Mouse (Mus musculus) cerebellum, adult 11 months (tissue): ENCODE measurements around the gene Kcnmb2.

ENCODE experiments used
- DNase-seq: peaks from one replicate; pipeline ENCODE4 v3.0.0; 2022

Gene Kcnmb2

DNA sequence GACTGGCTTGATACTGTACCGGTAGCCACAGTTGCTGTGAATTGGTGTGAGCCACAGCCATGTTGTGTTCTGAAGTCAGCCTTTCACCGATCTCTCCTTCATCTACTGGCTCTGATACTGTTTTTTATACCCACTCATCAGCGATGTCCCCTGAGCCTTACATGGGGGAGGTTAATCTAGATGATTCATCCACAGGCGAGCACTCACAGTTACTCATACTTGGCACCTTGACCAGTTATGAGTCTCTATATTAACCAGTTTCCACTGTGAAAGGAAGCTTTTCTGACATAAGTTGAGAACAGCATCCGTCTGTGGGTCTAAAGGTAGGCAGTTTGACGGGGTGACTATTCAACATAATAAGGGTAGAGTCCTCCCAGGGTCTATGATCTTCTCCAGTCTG, 118.7 kb downstream of the Kcnmb2 start:
- no peak for DNase-seq

DNA sequence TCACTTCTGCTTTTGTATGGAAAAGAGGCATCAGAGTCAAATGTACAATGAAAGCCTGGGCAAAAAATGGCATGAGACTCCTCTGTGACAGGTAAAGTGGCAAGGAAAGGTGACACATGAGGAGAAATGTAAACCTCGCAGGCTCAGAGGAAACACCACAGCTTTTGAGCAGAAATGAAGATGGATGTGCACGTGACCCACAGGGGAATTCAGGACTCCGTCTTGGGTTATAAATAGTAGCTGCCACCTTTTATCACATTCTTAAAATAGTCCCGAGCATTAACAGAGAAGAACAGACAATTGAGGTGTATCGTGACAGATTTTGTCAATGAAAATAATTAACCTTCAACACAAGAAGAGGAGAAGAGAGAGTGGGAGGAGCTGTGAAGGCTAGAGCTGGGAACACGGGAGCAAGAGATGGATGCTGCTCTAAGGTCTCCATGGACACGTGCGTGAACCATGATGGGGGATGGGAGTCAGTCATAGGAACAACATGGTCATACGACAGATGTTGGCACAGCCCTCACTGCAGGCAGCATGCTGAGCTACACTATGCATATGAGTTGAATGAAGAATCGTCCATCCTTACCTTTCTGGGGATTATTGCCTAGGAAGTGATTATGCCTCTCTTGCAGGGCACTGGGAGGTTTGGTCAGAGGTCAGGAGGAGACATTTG, 127.2 kb downstream of the Kcnmb2 start:
- no peak for DNase-seq

DNA sequence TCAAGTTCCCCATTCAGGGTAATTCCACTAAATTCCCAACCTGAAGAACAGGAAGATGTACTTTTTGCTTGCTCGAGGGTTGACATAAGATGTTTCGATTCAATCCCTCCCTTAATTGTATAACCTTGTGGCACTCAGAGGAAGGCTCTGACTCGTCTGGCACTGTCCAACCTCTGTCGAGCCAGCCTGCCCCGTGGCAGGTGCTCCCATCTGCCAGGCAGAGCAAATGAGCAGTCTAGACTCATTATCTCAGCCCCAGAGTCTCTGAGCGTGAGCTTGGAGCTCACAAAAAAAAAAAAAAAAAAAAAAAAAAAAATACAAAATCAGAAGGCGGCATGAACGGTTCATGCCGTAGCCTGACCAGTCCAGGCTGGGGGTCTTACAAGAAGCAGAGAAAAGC, 130.1 kb downstream of the Kcnmb2 start:
- DNase-seq: no peak

DNA sequence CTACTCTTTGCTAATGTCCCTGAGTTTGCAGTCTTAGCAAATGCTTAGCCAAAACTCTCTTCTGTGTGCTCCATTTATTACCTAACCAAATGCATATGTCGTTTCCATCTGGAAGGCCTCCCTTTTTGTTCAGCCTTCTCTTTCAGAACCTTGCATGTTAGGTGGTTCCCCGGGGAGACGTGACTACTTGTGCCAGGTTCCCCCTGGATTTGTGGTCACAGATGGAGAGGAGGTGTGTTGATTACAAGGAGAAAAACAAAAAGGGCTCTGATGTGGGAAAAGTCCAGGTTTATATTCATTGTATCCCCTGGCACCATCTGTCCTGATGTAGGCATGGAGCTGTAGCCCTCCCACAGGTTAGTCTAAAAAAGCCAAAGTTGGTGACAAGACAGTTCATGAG, 141.5 kb downstream of the Kcnmb2 start:
- DNase-seq: peak; percentile 53

DNA sequence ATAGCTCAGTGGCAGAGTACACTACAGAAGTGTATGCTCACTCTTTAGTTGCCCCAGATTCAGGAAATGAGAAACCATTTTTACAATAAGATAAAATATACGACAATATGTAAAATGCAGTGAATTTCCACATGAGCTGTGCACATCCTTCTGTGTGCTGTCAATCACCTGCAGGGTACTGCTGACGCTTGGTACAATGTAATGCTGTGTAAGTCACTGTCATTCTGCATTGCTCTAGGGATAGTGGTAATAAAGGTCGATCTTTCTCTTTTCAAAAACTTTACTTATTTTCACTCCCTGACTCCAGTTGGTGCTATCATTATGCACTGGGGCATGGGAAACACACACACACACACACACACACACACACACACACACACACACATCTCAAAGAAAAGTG, 146.5 kb downstream of the Kcnmb2 start:
- no peak for DNase-seq

DNA sequence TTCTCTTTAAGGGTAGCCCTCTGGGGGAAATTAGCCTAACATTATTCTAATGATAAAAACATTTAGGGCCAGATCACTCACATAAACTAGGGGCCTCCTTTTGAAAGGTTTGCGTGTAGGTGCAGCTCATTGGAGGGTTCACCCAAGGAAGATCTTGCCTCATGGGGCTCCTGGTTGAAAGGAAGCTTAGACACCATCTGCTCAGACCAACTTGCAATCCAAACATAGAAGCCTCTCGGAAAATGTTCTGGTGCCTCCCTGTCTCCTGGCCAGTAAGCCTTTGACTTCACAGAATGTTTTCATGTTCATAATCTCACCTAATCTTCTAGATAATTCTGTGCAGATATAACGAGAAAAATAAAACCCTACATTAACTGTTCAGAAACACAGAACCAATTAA, 150.3 kb downstream of the Kcnmb2 start:
- DNase-seq: peak; percentile 13

DNA sequence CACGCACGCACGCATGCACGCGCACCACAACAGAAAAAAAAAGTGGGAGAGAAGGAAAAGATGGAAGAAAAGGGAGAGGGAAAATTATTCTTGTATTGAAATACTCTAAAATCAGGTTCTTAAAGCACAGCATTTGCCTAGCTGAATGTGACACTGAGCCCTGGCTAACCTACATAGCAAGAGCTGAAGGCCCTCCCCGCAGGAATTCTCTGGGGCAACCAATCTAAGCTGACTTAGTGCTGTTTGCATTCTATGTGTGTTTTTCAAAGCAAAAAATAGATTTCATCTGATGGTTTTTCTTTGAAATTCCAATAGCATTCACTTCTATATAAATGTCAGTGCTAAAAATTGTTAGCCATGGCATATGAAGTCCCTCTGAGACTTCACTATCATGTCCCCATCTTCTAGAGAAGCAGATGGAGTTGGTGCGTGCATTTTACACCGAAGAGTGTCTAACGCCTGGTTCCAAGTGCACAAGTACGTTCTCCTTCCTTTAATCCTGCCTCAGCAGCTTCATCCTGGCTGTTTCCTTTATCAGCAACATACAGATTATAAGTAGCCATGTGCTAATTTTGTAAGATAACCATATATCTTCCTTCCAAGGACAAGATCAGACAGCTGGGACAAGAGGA, 151.4 kb downstream of the Kcnmb2 start:
- no peak for DNase-seq

DNA sequence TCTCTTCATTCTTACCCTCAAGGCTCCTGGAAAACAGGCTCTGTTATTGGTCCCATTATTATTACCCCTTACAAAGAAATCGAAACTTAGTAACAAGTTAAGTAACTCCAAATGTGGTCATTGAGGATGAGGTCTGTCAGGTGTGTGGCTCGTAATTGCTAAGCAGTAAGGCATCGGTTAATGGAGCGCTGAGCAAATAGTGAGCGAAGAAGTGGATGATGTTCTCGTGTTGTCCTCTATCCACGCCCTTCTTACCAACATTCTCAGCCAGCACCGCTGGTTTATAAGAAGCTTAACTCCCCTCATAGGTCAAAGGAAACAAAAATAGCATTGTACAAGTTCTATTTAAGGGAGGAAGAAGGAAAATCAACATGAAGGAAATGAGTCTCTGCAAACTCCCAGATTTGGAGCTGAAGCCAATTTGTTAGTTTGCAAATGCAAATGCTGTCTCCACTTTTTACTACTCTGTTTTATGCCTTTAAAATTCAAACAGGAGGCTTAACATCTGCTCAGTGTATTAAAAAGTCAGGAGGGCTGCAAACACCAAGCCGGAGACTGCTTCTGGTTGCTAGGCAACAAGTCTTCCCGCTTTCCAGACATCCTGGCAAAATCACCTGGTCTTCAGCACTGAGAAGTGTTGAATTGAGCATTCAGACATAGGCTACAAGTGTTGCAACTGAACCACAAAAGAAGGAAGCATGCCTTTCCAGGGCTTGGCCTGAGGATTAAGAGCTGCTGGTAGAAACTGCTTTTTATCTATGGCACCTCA, 157.8 kb downstream of the Kcnmb2 start:
- no peak for DNase-seq

DNA sequence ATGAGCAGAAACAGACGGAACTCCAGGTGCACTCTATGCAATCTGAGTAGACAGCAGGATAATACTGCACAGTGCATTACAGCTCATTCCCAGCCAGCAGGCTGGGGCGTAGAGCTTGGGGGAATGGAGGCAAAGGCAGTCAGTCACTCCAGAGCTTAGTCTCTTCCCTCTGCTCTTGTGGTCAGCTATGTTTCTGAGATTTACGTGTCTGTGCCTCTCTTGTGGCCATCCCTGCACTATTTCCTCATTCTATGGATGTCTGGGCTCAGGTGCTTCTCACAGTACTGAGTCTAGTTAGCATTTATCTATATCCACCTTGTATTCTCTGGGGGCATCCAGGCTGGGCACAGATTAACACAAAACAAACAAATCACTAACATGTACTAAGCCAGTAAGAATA, 160.4 kb downstream of the Kcnmb2 start:
- DNase-seq: no peak

DNA sequence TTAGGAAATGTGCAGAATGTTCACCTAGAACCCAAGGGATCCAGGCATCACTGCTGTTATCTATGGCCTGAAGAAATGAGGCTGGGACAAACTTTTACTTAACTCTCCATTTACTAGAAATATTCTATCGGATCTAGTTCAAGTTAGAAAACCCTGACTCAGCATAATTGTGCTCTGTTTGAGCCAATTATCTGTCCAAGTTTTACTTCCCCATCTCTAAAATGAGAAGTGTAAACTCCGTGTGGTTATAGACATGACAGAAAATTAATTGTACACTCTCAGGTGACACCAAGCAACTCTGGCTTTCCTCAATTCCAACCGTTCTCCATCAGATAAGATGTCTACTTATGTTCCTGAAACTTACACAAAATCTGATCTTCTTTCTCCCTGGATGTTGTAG, 161.0 kb downstream of the Kcnmb2 start:
- DNase-seq: no peak

DNA sequence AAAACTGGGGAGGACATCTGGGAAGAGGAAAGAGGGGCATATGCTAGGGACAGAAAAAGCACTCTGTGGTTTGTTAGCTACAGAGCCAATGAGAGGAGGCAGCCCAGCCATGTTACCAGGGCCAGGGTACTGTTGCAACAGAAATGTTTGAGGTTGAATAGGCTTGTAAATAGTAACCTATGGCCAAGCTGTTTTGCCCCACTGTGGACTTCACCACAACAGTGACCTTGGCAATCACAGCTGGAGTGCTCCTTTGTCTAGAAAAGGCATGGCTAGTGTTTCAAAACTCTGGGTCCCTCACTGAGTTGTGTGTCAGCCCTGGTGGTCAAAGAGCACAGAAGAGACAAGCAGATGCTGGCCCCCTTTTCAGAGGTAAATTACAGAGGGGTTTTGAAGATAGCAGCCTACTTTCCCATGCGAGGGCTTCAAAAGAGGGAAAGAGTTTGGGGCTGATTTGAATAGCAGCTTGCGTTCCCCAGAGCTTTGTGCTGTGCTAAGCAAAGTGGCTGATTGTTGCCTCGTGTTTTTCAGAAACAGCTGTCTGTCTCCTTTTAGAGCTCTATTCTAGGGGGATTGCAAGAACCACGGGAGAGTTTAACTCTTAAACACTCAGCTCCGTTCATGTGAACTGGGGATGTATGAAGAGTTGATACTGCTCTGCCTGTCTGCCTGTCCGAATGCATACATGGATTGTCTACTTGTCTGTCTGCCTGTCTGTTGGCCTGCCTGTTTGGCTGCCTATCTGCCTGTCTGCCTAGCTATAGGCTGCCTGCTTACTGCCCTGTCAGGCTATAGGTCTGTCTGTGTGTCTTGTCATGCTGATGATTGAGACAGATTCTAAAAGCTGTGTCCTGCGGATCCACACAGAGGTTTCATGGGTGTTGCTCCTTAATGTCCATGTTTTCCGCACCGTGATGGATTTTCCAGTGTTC, 165.0 kb downstream of the Kcnmb2 start:
- DNase-seq: no peak

DNA sequence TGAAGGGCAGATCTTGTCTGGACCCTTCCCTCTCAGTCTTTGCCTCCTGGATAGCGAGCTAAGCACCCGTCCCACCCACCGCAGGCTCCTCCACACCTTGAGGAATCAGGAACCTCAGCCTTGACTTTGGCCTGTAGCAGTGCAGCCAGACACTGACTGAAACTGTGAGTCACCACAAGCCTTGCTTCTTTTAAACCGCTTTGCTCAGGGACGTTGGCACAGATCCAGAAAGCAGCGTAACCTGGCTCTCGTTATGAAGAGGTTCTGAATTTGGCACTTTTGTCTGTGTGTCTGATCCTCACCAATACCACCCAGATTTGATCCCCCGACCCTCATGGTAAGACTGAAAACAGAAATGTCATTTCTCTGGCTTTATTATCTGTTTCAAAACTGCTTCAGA, 171.6 kb downstream of the Kcnmb2 start:
- no peak for DNase-seq

DNA sequence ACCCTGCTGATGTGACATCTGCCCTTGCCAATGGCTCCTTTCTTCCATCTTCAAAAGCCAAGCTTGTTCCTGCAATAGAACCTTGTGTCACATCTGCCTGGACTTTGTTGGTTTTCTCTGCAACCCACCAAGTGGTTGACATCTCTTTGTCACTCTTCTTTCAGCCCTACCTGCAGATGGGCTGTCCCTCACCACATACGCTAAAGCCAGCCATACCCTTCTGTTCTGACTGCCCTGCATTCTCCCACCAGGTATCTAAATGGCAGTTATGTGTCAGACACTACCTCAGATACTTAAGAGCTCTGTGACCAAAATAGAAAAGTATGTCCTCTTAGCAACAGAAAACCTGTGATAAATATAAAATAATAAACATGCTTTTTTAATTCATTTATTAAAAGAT, 186.5 kb downstream of the Kcnmb2 start:
- no peak for DNase-seq

DNA sequence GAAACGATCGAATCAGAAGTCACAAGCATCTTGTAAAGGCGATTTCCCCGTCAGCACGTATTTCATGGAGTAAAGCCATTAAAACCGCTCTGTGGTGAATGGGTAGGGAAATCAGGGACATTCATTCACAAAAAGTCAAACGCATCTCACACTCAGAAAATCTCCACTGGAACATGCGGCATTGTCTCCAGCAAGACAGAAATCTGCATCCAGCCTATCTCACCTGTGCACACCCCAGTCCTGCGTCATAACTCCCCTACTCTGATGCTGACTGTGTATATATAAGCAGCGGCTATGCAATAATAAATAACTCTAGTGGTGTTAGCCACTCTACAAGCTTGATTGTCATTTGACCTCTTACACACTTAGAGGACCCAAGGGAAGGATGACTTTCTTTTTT, 199.1 kb downstream of the Kcnmb2 start:
- no peak for DNase-seq

DNA sequence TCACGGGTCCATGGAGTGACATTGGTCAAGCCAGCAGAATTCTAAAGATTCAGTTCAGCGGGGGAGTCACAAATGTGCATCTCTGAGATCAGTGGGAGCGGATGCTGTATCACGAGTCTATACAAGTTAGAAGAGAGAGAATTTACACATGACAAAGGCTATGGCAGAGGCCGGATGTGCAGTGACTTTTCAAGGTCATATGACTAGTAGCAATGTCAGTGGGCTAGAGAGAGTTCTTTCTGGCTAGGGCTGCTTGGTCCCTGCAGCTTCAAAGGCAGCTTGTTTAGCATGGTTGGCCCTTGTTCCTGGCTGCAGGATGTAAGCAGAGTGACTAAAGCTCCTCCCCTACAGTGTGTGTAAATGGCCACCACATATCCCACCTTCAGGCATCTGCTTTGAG, 217.5 kb downstream of the Kcnmb2 start:
- no peak for DNase-seq

DNA sequence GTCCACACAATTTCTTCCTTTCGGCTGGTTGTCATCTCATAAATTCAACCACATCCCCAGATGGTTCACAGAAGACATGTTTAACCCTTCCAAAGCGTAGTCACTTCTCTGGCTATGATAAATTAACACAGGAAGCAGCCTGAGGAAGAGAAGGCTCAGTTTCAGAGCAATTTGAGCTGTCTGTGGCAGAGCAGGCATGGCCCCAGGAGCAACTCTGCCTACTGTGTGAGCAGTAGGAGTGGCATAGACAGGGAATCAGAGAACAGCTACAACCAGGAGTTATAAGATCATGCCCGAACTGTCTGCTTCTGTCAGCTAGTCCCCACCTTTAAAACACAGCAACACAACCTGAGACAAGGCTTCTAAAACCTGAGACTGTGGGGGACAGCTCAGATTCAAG, 219.4 kb downstream of the Kcnmb2 start:
- DNase-seq: no peak

DNA sequence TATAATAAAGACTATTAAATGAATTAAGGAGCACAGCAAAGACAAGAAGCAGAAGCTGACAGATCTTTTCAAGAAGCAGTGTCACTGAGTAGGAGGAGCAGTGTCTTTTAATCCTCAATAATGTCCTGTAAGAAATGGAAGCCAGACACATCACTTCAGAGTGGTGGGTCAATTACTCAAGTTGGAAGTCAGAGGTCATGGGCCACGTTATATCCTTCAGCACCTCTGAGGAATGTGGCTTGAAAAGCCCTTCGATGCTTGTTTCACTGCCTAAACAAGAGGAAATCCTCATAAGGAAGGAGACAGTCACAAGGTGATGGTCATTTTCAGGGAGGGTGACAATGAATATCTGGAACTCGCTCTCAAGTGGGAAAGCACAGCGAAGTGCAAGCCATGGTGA, 223.1 kb downstream of the Kcnmb2 start:
- no peak for DNase-seq

DNA sequence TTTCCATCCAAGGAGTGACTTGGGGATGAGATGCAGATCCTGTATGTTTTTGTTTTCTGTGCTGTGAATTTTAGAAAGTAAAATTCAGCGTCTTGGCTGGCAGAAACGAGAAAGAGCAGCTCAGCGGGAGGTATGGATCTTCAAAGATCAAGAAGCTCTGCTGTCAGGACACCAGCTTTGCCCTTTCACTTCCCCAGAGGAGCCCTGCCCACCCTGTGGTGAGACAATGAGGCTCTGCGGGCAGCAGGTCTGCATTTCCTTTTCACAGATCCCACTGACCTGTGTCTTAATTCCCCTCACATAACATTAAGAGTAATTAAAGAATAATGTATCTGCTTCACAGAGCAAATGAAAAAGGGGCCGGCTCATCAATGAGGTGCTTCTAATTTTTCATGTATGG, 226.1 kb downstream of the Kcnmb2 start:
- no peak for DNase-seq

DNA sequence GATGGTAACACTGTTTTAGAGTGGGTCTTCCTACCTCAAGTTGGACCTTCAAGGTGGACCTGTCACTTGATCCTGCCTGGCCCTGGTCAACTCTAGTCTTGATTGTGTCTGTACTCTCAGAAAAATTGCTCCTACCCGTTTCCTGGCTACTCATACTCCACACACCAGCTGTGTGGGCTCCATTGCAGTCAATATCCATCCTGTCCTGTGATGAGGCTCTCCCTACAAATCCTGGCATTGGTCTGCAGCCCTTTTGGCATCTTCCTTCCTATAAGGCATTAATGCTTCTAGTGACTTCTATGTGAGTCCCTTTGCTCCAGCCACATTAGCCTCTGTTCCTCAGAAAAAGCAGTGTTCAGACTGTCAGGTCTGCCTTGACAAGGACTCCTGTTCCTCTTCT, 228.4 kb downstream of the Kcnmb2 start:
- no peak for DNase-seq

DNA sequence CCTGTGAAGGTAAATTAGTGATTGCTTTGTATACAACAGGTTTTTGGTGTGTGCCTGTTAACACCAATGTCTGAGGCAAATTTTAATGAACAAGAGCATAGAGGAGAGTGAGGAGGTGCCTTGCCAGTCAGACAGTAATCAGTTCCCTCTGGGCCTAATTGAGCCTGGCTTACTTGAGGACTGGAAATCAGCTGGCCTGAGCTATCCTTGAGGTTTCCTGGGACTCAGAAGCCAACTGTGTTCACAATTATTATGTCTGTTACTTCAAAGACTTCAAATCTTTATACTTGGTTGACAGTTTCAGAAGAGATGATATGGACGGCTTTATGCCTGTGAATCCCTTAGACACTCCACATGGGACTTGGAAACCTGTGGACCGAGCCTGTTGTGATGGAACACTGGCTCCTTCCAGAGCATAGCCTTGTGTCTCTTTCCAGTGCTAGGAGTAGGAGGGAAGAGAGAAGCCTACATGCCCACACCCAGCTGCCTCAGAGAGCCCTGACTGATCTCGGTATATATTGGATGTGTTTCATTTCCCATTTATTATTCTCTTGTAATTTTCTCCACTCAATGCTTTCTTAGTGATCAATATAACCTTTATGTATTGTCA, 230.2 kb downstream of the Kcnmb2 start:
- no peak for DNase-seq

DNA sequence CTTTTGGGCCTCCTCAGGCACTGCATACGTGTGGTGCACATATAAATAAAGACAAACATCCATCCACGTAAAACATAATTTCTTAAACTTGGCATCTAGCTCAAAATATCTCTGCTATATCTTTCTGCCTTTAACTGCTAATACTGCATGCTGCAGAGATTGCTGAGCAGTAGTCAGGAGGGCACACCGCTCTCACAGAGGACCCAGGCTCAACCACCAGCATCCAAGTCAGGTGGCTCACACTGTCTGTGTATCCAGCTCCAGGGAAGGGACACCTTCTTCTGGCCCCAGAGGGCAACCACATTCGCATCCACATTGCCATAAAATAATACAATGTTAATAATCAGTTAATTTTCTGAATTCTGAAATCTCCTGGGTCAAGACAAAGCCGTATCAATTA, 241.9 kb downstream of the Kcnmb2 start:
- DNase-seq: no peak

DNA sequence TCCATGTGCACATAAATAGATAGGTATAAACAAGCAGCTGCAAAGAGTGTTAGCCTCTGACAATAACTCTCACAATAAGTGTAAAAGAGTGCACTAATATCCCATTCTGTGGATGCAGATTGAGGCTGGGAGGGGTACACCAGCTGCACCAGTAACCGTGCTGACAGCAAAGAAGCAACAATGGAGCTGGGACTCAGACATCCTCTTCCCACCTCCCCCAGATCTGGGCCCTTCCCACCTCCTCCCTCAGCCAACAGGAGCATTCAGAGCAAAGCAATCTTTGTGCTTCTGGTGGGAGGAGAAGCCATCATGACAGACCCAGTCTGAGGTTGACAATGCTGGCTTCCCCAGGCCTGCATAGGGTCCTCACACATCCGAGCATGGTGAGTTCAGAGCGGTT, 242.3 kb downstream of the Kcnmb2 start:
- no peak for DNase-seq

DNA sequence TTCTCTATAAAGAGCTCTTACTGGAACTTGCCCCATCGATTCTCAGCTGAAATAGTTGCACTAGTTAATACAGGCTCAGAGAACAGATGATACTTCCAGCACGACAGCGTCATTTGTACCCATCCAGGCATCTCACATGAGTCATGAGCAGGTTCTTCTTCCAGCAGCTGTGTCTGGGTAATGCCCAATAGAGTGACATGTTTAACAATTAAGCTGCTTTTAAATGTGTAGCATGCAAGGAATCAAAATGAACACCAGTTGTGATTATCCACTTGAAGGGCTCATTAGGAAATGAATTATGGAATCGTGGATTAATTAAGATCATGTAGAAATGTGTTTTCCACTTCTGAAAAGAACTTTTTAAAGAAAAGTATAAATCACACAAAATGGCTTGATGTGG, 245.4 kb downstream of the Kcnmb2 start:
- no peak for DNase-seq
